Mouse (Mus musculus) neural tube, postnatal 0 days (tissue): ENCODE data around the gene Sgip1. TPM values are rescaled to one million over a fixed set of nuclear protein-coding genes. Genes with fewer than 3 reads are reported as not detected.

Experiments
- polyA plus RNA-seq: library from polyadenylated mRNA; unstranded; fragments of >200 nt; fragmentation: Nextera tagmentation; extraction: Ambion mirVana; gene quantifications from 2 replicates; pipeline ENCODE4 v1.2.1, GENCODE M21; 2015

Sgip1 gene
- polyA plus RNA-seq, result 66.7 and 71.9 TPM in 2 replicates

GRCm38 (mm10) chr4:102741287-102741686 is at the start of gene Sgip1:
TSS of gene Sgip1 (plus strand) at chr4:102741297.

GRCm38 (mm10) chr4:102978440-102978839 is 237.3 kb downstream of the Sgip1 start, which contains the start of gene Tctex1d1:
TSS of gene Tctex1d1 (plus strand) at chr4:102978606.

Other genes with a start within 250 kb of the Sgip1 start
- 4.9 and 7.9 TPM in 2 replicates for gene Tctex1d1, start 237.3 kb downstream of the Sgip1 start, polyA plus RNA-seq